Mouse (Mus musculus) ES-E14 (cell line): ENCODE measurements at regions not wholly inside any gene's neighbourhood (a gene's known extent, or its start where the extent isn't known, plus 50 kb on each side); places are given as distances from the start of the nearest gene placed in this dataset.
A peak's percentile ranks its signal among the peaks of the same experiment; 100 is the strongest.
"Not testable (repeated sequence)": the region's sequence is repeated elsewhere in the genome, so short reads cannot be mapped to it uniquely, and the experiment has no call there.

Experiments used
- DNase-seq: peaks from one replicate; pipeline ENCODE4 v3.0.0-alpha.2; 2013; ENCODE audit warnings: low read depth, low spot score
- H3K27ac ChIP-seq: 2 replicates; pipeline ENCODE4 v1.5.1; 2012; ENCODE audit warnings: low read depth, mild to moderate bottlenecking, low read length, moderate library complexity, mixed read lengths; ENCODE audit not compliant: poor library complexity, insufficient read depth, severe bottlenecking
- H3K36me3 ChIP-seq: 2 replicates; pipeline ENCODE4 v1.6.1; 2012; ENCODE audit warnings: mild to moderate bottlenecking, low read length, moderate library complexity, mixed read lengths; ENCODE audit not compliant: control insufficient read depth, poor library complexity, insufficient read depth, severe bottlenecking
- H3K4me1 ChIP-seq, 2 experiments: fragments of 150-350 bp in 1 of 2; sonication (generic) in 1 of 2; 2 replicates each; pipeline ENCODE4 v1.6.1; 2012; ENCODE audit warnings: low read length in 2 of 2, mild to moderate bottlenecking in 1 of 2, mixed read lengths in 1 of 2; ENCODE audit not compliant: control insufficient read depth in 2 of 2, insufficient read depth in 2 of 2, poor library complexity in 1 of 2
- H3K4me3 ChIP-seq, 2 experiments: fragments of 150-350 bp in 1 of 2; sonication (generic) in 1 of 2; 2 replicates each; pipeline ENCODE4 v1.5.1; 2012; ENCODE audit warnings: low read length in 2 of 2, low read depth in 1 of 2, mild to moderate bottlenecking in 1 of 2, mixed read lengths in 1 of 2; ENCODE audit not compliant: insufficient read depth in 1 of 2, poor library complexity in 1 of 2, severe bottlenecking in 1 of 2
- H3K9ac ChIP-seq: 2 replicates; pipeline ENCODE4 v1.6.1; 2012; ENCODE audit warnings: low read depth, mild to moderate bottlenecking, low read length, mixed read lengths; ENCODE audit not compliant: poor library complexity, insufficient read depth, severe bottlenecking
- H3K9me3 ChIP-seq: fragments of 150-350 bp; sonication (generic); 2 replicates; pipeline ENCODE4 v1.6.1; 2012; ENCODE audit warnings: low read depth, mild to moderate bottlenecking, low read length; ENCODE audit not compliant: control insufficient read depth, insufficient read depth
- CHD2 ChIP-seq: IDR thresholded peaks from 2 replicates; pipeline ENCODE4 v1.6.1; 2014; ENCODE audit warnings: mild to moderate bottlenecking, low read depth, low read length, inconsistent platforms
- HCFC1 ChIP-seq: IDR thresholded peaks from 2 replicates; pipeline ENCODE4 v1.6.1; 2012; ENCODE audit warnings: low read length, inconsistent platforms, borderline replicate concordance; ENCODE audit not compliant: insufficient read depth
- MAFK ChIP-seq: IDR thresholded peaks from 2 replicates; pipeline ENCODE4 v1.6.1; 2014; ENCODE audit warnings: mild to moderate bottlenecking, low read depth, low read length, inconsistent platforms; ENCODE audit not compliant: insufficient read depth
- ZC3H11A ChIP-seq: IDR thresholded peaks from 2 replicates; pipeline ENCODE4 v1.6.1; 2012; ENCODE audit warnings: low read depth, mild to moderate bottlenecking, inconsistent platforms, low read length, borderline replicate concordance
- ZNF384 ChIP-seq: IDR thresholded peaks from 2 replicates; pipeline ENCODE4 v1.6.1; 2012; ENCODE audit warnings: low read depth, low read length, inconsistent platforms
- in situ Hi-C, 2 experiments: fragments of 600-800 bp; cut with MboI; formaldehyde crosslinking; loops; one replicate each; pipeline ENCODE4 v1.15.1; 2025; ENCODE audit warnings: low sequenced_read_pairs in 2 of 2, inconsistent platforms in 1 of 2; ENCODE audit not compliant: unreplicated experiment in 2 of 2

GRCm38 (mm10) chr7:122873386-122873785 lies 92.1 kb upstream of the Rbbp6 start:
- in situ Hi-C loops = no loop called here
- Histone ChIP-seq H3K27ac (no peak overlapping the region), H3K9ac (no peak overlapping the region), H3K9me3 (no peaks in the 10 kb centered on the region), H3K4me3 (no peak overlapping the region), H3K36me3 (no peaks in the 10 kb centered on the region), H3K4me1 (no peaks in the 10 kb centered on the region)
- DNase-seq = no peak
- TF ChIP-seq MAFK (no peak), ZNF384 (no peak), HCFC1 (no peak), CHD2 (no peak), ZC3H11A (no peak)

- Histone ChIP-seq H3K9ac (no peak overlapping the region), H3K4me3 (no peak overlapping the region), H3K27ac (no peak overlapping the region), H3K4me1 (no peaks in the 10 kb centered on the region), H3K36me3 (no peaks in the 10 kb centered on the region), H3K9me3 (no peaks in the 10 kb centered on the region)
- TF ChIP-seq HCFC1 (no peak), ZNF384 (no peak), CHD2 (no peak), ZC3H11A (no peak), MAFK (no peak)
- in situ Hi-C loops = no loop called here
- DNase-seq = no peak
Measured at GRCm38 (mm10) chr7:122876286-122876685, 89.2 kb upstream of the Rbbp6 start.

DNA sequence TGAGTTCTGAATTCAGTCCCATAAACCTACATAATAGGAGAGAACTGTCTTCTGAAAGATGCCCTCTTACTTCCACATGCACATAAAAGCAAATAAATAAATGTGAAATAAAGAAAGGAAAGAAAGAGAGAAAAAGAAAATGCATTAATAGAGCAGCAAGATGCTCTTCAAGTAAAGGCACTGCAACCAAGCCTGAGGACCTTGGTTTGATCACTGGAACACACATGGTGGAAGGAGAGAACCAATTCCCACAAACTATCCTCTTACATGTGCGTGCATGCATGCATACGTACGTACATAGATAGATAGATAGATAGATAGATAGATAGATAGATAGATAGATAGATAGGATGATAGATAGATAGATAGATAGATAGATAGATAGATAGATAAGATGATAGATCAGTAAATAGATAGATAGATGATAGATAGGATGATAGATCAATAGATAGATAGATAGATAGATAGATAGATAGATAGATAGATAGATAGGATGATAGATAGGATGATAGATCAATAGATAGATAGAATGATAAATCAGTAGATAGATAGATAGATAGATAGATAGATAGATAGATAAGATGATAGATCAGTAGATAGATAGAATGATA lies 83.5 kb upstream of the Rbbp6 start:
- H3K4me1 ChIP-seq, DNase-seq, H3K27ac ChIP-seq, in situ Hi-C loops, H3K4me3 ChIP-seq, H3K9ac ChIP-seq, H3K36me3 ChIP-seq, H3K9me3 ChIP-seq: not testable (repeated sequence)

GRCm38 (mm10) chr7:122886737-122887136 lies 78.7 kb upstream of the Rbbp6 start:
- H3K9ac ChIP-seq = no peak overlapping the region
- no peaks in the 10 kb centered on the region for H3K4me1 ChIP-seq
- in situ Hi-C loops = no loop called here
- peak; percentile 9 for DNase-seq
- H3K36me3 ChIP-seq = no peaks in the 10 kb centered on the region
- TF ChIP-seq ZC3H11A = no peak
- no peak for TF ChIP-seq HCFC1
- TF ChIP-seq MAFK = no peak
- no peak for TF ChIP-seq CHD2
- no peak for TF ChIP-seq ZNF384
- H3K4me3 ChIP-seq = no peak overlapping the region
- no peaks in the 10 kb centered on the region for H3K9me3 ChIP-seq
- no peak overlapping the region for H3K27ac ChIP-seq

DNA sequence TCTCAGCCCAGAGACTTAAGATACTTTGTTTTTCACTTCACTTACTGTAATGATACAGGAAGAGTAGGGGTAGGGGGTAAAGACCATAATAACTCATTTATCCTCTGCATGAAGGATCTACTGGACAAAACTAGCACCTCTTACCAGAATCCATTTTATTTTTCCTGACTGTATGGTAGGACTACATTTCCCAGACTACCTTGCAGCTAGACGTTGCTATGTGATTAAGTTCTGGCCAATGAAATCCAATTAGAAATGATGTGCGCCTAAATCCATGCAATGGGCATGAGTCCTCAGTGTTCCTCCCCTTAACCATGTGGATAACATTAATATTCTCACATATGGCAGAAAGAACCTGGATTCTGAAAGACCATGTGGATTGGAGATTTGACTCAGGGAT lies 68.3 kb upstream of the Rbbp6 start:
- no peak overlapping the region for H3K9ac ChIP-seq
- H3K36me3 ChIP-seq = no peaks in the 10 kb centered on the region
- no peaks in the 10 kb centered on the region for H3K9me3 ChIP-seq
- peak; percentile 81 for TF ChIP-seq HCFC1
- no peak for TF ChIP-seq CHD2
- H3K4me1 ChIP-seq = no peaks in the 10 kb centered on the region
- no peak overlapping the region for H3K27ac ChIP-seq
- in situ Hi-C loops = no loop called here
- H3K4me3 ChIP-seq = no peak overlapping the region
- DNase-seq = no peak
